Mouse (Mus musculus): ENCODE results near the gene Mrpl19.

The Mrpl19 gene

GRCm38 (mm10) chr6:81965296-81966067 lies at the start of gene Mrpl19:
Gene Mrpl19 (minus strand): TSS chr6:81965958.
- peak; percentile 90 to 94 for DNase-seq

- no peak for DNase-seq
Measured at GRCm38 (mm10) chr6:82012392-82012791, 46.6 kb upstream of the Mrpl19 start.

- DNase-seq: no peak
Measured at GRCm38 (mm10) chr6:81990049-81990810, 24.5 kb upstream of the Mrpl19 start.

- no peak for DNase-seq
Measured at GRCm38 (mm10) chr6:81988341-81988740, 22.6 kb upstream of the Mrpl19 start.

GRCm38 (mm10) chr6:81987580-81987979 lies 21.8 kb upstream of the Mrpl19 start:
- no peak for DNase-seq

GRCm38 (mm10) chr6:81987010-81987409 lies 21.3 kb upstream of the Mrpl19 start:
- DNase-seq: peak; percentile 50 to 55

GRCm38 (mm10) chr6:81986599-81986998 lies 20.8 kb upstream of the Mrpl19 start:
- no peak for DNase-seq

- DNase-seq: no peak
Measured at GRCm38 (mm10) chr6:81986171-81986570, 20.4 kb upstream of the Mrpl19 start.

GRCm38 (mm10) chr6:81979286-81979685 lies 13.5 kb upstream of the Mrpl19 start:
- no peak for DNase-seq

- peak; percentile 51 to 61 for DNase-seq
Measured at GRCm38 (mm10) chr6:81975971-81976621, 10.3 kb upstream of the Mrpl19 start.

GRCm38 (mm10) chr6:81972595-81972994 lies 6.8 kb upstream of the Mrpl19 start:
- DNase-seq: no peak

GRCm38 (mm10) chr6:81971196-81971595 lies 5.4 kb upstream of the Mrpl19 start:
- no peak for DNase-seq

GRCm38 (mm10) chr6:81966068-81966544 lies 348 bp upstream of the Mrpl19 start:
- DNase-seq: no peak

GRCm38 (mm10) chr6:81960284-81960683 lies 5.5 kb downstream of the Mrpl19 start:
- DNase-seq: no peak

GRCm38 (mm10) chr6:81959866-81960265 lies 5.9 kb downstream of the Mrpl19 start:
- DNase-seq: no peak

GRCm38 (mm10) chr6:81957992-81958391 lies 7.8 kb downstream of the Mrpl19 start:
- no peak for DNase-seq

GRCm38 (mm10) chr6:81956399-81956798 lies 9.4 kb downstream of the Mrpl19 start:
- DNase-seq: no peak

- DNase-seq: no peak
Measured at GRCm38 (mm10) chr6:81955133-81955532, 10.6 kb downstream of the Mrpl19 start.

GRCm38 (mm10) chr6:81946906-81947305 lies 18.9 kb downstream of the Mrpl19 start:
- DNase-seq: no peak

- DNase-seq: no peak
Measured at GRCm38 (mm10) chr6:81944432-81944831, 21.3 kb downstream of the Mrpl19 start.

GRCm38 (mm10) chr6:81943281-81943680 lies 22.5 kb downstream of the Mrpl19 start:
- no peak for DNase-seq

GRCm38 (mm10) chr6:81941718-81942117 lies 24.0 kb downstream of the Mrpl19 start:
- DNase-seq: no peak

- DNase-seq: peak in 1 of 2 experiments; percentile 11
Measured at GRCm38 (mm10) chr6:81933281-81933680, 32.5 kb downstream of the Mrpl19 start.

Data from thymus, postnatal 36 days (tissue).